Mouse (Mus musculus) myocyte (in vitro differentiated cells): ENCODE measurements at regions not wholly inside any gene's neighbourhood (a gene's known extent, or its start where the extent isn't known, plus 50 kb on each side); places are given as distances from the start of the nearest gene placed in this dataset.

ENCODE experiments used
- CEBPB ChIP-seq: IDR thresholded peaks from 2 replicates; pipeline ENCODE4 v1.6.1; 2011; ENCODE audit warnings: mild to moderate bottlenecking, moderate library complexity; ENCODE audit not compliant: poor library complexity, insufficient read depth, severe bottlenecking
- E2F4 ChIP-seq: IDR thresholded peaks from one replicate; pipeline ENCODE4 v1.6.1; 2011; ENCODE audit warnings: mild to moderate bottlenecking, control low read depth, moderate library complexity; ENCODE audit not compliant: insufficient read depth
- MAX ChIP-seq: IDR thresholded peaks from one replicate; pipeline ENCODE4 v1.6.1; 2011; ENCODE audit warnings: low read depth, mild to moderate bottlenecking, control low read depth
- MYOD1 ChIP-seq, 3 experiments: IDR thresholded peaks; one replicate each; pipeline ENCODE4 v1.6.1; 2011; ENCODE audit warnings: control low read depth in 2 of 3, low read depth in 2 of 3, mild to moderate bottlenecking in 2 of 3, moderate library complexity in 1 of 3; ENCODE audit not compliant: insufficient read length in 2 of 3, control insufficient read depth in 1 of 3
- POLR2A ChIP-seq: IDR thresholded peaks from one replicate; pipeline ENCODE4 v1.6.1; 2011; ENCODE audit warnings: low read depth, mild to moderate bottlenecking, control low read depth, moderate library complexity; ENCODE audit not compliant: insufficient read length
- REST ChIP-seq: IDR thresholded peaks from one replicate; pipeline ENCODE4 v1.6.1; 2011; ENCODE audit warnings: mild to moderate bottlenecking, control low read depth, moderate library complexity; ENCODE audit not compliant: insufficient read depth, insufficient read length
- SRF ChIP-seq: IDR thresholded peaks from one replicate; pipeline ENCODE4 v1.6.1; 2011; ENCODE audit warnings: low read depth; ENCODE audit not compliant: control insufficient read depth, insufficient read length
- TCF12 ChIP-seq: IDR thresholded peaks from one replicate; pipeline ENCODE4 v1.6.1; 2011; ENCODE audit warnings: mild to moderate bottlenecking, control low read depth; ENCODE audit not compliant: poor library complexity, insufficient read depth, severe bottlenecking
- USF1 ChIP-seq: IDR thresholded peaks from one replicate; pipeline ENCODE4 v1.6.1; 2011; ENCODE audit warnings: low read depth, mild to moderate bottlenecking, control low read depth, moderate library complexity

DNA sequence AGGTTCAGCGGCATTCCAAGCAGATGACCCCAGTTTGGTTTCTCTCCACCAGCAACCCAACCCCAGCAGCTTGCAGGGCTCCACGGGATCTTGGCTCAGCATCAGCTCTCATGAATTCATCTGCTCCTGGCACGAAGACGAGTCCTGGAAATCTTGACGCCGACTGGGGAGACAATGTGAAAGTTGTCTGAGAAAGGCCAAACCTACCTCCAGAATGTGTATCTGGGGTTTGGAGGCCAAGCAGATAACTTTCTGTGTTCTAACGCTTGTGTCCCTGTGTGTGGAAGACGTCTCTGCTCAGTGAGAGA is 58.3 kb upstream of the Gm11983 start:
- TF ChIP-seq POLR2A: no peak
- TF ChIP-seq E2F4: no peak
- no peak for TF ChIP-seq TCF12
- TF ChIP-seq MAX: no peak
- TF ChIP-seq REST: no peak
- TF ChIP-seq SRF: no peak
- no peak for TF ChIP-seq MYOD1 (IDR thresholded peaks at IDR 0.05; ENCODE audit: control insufficient read depth in 1 of 3, insufficient read length in 2 of 3, low read depth in 2 of 3)
- TF ChIP-seq CEBPB: no peak
- no peak for TF ChIP-seq USF1
